Mouse (Mus musculus) lung, postnatal 0 days (tissue): ENCODE measurements around the gene Mapk8ip1. TPM values are rescaled to one million over a fixed set of nuclear protein-coding genes. Genes with fewer than 3 reads are reported as not detected.

ENCODE experiments used
- ATAC-seq: fragments of 200-750 bp; cut with Nextera tagmentation; 2 replicates; pipeline ENCODE4 v1.8.0; 2017; ENCODE audit warnings: moderate library complexity
- DNase-seq: peaks from one replicate; pipeline ENCODE4 v3.0.0-alpha.2; 2016; ENCODE audit warnings: low spot score
- H3K27ac ChIP-seq: fragments of 300-500 bp; sonication (generic); 2 replicates; pipeline ENCODE4 v1.5.1; 2014; ENCODE audit warnings: antibody characterized with exemption, mild to moderate bottlenecking, low read length, mixed read lengths
- H3K27me3 ChIP-seq: fragments of 300-500 bp; sonication (generic); replicated peaks from 2 replicates; pipeline ENCODE4 v1.6.1; 2014; ENCODE audit warnings: low read length, mixed read lengths; ENCODE audit not compliant: insufficient read depth
- H3K36me3 ChIP-seq: fragments of 300-500 bp; sonication (generic); 2 replicates; pipeline ENCODE4 v1.6.1; 2014; ENCODE audit warnings: low read length, mixed read lengths; ENCODE audit not compliant: insufficient read depth
- H3K4me1 ChIP-seq: fragments of 300-500 bp; sonication (generic); 2 replicates; pipeline ENCODE4 v1.6.1; 2014; ENCODE audit warnings: antibody characterized with exemption, low read depth, low read length, mixed read lengths; ENCODE audit not compliant: insufficient read depth
- H3K4me2 ChIP-seq: fragments of 300-500 bp; sonication (generic); replicated peaks from 2 replicates; pipeline ENCODE4 v1.6.1; 2014; ENCODE audit warnings: low read depth, mild to moderate bottlenecking, low read length, moderate library complexity, mixed read lengths
- H3K4me3 ChIP-seq: fragments of 300-500 bp; sonication (generic); 2 replicates; pipeline ENCODE4 v1.5.1; 2014; ENCODE audit warnings: low read depth, low read length
- H3K9ac ChIP-seq: fragments of 300-500 bp; sonication (generic); replicated peaks from 2 replicates; pipeline ENCODE4 v1.6.1; 2014; ENCODE audit warnings: low read depth, mild to moderate bottlenecking
- H3K9me3 ChIP-seq: fragments of 300-500 bp; sonication (generic); 2 replicates; pipeline ENCODE4 v1.6.1; 2016; ENCODE audit warnings: low read length, mixed read lengths
- CTCF ChIP-seq: IDR thresholded peaks from 2 replicates; pipeline ENCODE4 v1.5.1; 2016; ENCODE audit warnings: antibody characterized with exemption, mild to moderate bottlenecking
- EP300 ChIP-seq: IDR thresholded peaks from 2 replicates; pipeline ENCODE4 v1.6.1; 2016; ENCODE audit warnings: antibody characterized with exemption, mild to moderate bottlenecking, control low read depth
- WGBS: fragments of 180-500 bp; shearing (Covaris S2); extraction: QIAGEN DNeasy Blood & Tissue Kit; methylation state at CpG from one replicate; pipeline ENCODE4 v1.1.7; 2014; 5-methylcytosine and 5-hydroxymethylcytosine counted together
- polyA plus RNA-seq: library from polyadenylated mRNA; unstranded; fragments of >200 nt; fragmentation: Nextera tagmentation; extraction: Ambion mirVana; gene quantifications from 2 replicates; pipeline ENCODE4 v1.2.1, GENCODE M21; 2015

The Mapk8ip1 gene
- polyA plus RNA-seq, 1 experiment from 2014 or later = 7.8 TPM

GRCm38 (mm10) chr2:92423156-92423555 is 22.1 kb upstream of the Mapk8ip1 start:
- H3K4me1 ChIP-seq = peaks cover 33% of the 10 kb centered on the region
- TF ChIP-seq CTCF (no peak), EP300 (no peak)
- H3K9me3 ChIP-seq = no peaks in the 10 kb centered on the region
- no peak for DNase-seq
- no peak overlapping the region for H3K4me2 ChIP-seq
- 89% methylated on average over 9 of the region's 9 CpGs for WGBS
- no peaks in the 10 kb centered on the region for H3K27me3 ChIP-seq
- H3K27ac ChIP-seq = peak overlapping the region; percentile 95
- H3K4me3 ChIP-seq = no peak overlapping the region
- H3K36me3 ChIP-seq = peaks cover 45% of the 10 kb centered on the region
- no peak overlapping the region for H3K9ac ChIP-seq
- ATAC-seq = no peak

GRCm38 (mm10) chr2:92422388-92423135 is 21.5 kb upstream of the Mapk8ip1 start:
- Histone ChIP-seq H3K4me3 (no peak overlapping the region), H3K27ac (peak overlapping the region; percentile 95; the same call in 1 of the 2 replicates), H3K9ac (no peak overlapping the region), H3K4me1 (peaks cover 31% of the 10 kb centered on the region), H3K36me3 (peaks cover 45% of the 10 kb centered on the region), H3K4me2 (no peak overlapping the region), H3K27me3 (no peaks in the 10 kb centered on the region), H3K9me3 (no peaks in the 10 kb centered on the region)
- no peak for ATAC-seq
- TF ChIP-seq CTCF = peak; percentile 57
- no peak for TF ChIP-seq EP300
- peak; percentile 56 for DNase-seq
- 55% methylated on average over 10 of the region's 10 CpGs for WGBS

GRCm38 (mm10) chr2:92421723-92422387 is 20.8 kb upstream of the Mapk8ip1 start:
- Histone ChIP-seq H3K27me3 (no peaks in the 10 kb centered on the region), H3K9me3 (no peaks in the 10 kb centered on the region), H3K4me2 (no peak overlapping the region), H3K4me1 (peaks cover 31% of the 10 kb centered on the region), H3K36me3 (peaks cover 45% of the 10 kb centered on the region), H3K4me3 (no peak overlapping the region), H3K27ac (0 out of 2 replicates have a peak overlapping the region, but pooled peaks have one; percentile 95), H3K9ac (no peak overlapping the region)
- 86% methylated on average over 7 of the region's 7 CpGs for WGBS
- DNase-seq (no peak), ATAC-seq (no peak)
- TF ChIP-seq EP300 = no peak
- no peak for TF ChIP-seq CTCF

- Histone ChIP-seq H3K27ac (no peak overlapping the region), H3K4me1 (no peaks in the 10 kb centered on the region), H3K9ac (no peak overlapping the region), H3K36me3 (peaks cover 89% of the 10 kb centered on the region), H3K4me2 (no peak overlapping the region), H3K9me3 (no peaks in the 10 kb centered on the region), H3K4me3 (no peak overlapping the region), H3K27me3 (no peaks in the 10 kb centered on the region)
- 84% methylated on average over 10 of the region's 10 CpGs for WGBS
- DNase-seq (no peak), ATAC-seq (peak; percentile 10; the same call in 1 of the 2 replicates)
- TF ChIP-seq EP300 = no peak
- TF ChIP-seq CTCF = no peak
Observed at GRCm38 (mm10) chr2:92411705-92412104, 10.6 kb upstream of the Mapk8ip1 start.

GRCm38 (mm10) chr2:92408309-92409045 is 7.4 kb upstream of the Mapk8ip1 start:
- Histone ChIP-seq H3K9ac (no peak overlapping the region), H3K36me3 (peaks cover 86% of the 10 kb centered on the region), H3K4me2 (no peak overlapping the region), H3K9me3 (no peaks in the 10 kb centered on the region), H3K27ac (no peak overlapping the region), H3K4me1 (no peaks in the 10 kb centered on the region), H3K4me3 (no peak overlapping the region), H3K27me3 (no peaks in the 10 kb centered on the region)
- 88% methylated on average over 18 of the region's 18 CpGs for WGBS
- DNase-seq (no peak), ATAC-seq (no peak)
- TF ChIP-seq CTCF = no peak

- Histone ChIP-seq H3K27ac (no peak overlapping the region), H3K9ac (no peak overlapping the region), H3K4me3 (no peak overlapping the region), H3K36me3 (peaks cover 61% of the 10 kb centered on the region), H3K27me3 (peaks cover 2% of the 10 kb centered on the region; the same call in 1 of the 2 replicates), H3K4me1 (no peaks in the 10 kb centered on the region; the same call in 1 of the 2 replicates), H3K4me2 (no peak overlapping the region), H3K9me3 (no peaks in the 10 kb centered on the region)
- ATAC-seq (no peak), DNase-seq (no peak)
- TF ChIP-seq EP300 = no peak
- no peak for TF ChIP-seq CTCF
- WGBS = 90% methylated on average over 7 of the region's 7 CpGs
Observed at GRCm38 (mm10) chr2:92405687-92406086, 4.6 kb upstream of the Mapk8ip1 start.
